Mouse (Mus musculus) spleen, adult 12 weeks (tissue): Measurements from ENCODE around the gene Anapc16.

Experiments used
- DNase-seq: peaks from one replicate; pipeline ENCODE4 v3.0.0; 2022; ENCODE audit warnings: low spot score

Anapc16 gene

GRCm38 (mm10) chr10:60002673-60003212 lies at the start of gene Anapc16, which contains the start of gene Ascc1:
TSS of gene Anapc16 (minus strand) at chr10:60003135.
TSS of gene Ascc1 (plus strand) at chr10:60002805.
- DNase-seq, result peak; percentile 94

DNA sequence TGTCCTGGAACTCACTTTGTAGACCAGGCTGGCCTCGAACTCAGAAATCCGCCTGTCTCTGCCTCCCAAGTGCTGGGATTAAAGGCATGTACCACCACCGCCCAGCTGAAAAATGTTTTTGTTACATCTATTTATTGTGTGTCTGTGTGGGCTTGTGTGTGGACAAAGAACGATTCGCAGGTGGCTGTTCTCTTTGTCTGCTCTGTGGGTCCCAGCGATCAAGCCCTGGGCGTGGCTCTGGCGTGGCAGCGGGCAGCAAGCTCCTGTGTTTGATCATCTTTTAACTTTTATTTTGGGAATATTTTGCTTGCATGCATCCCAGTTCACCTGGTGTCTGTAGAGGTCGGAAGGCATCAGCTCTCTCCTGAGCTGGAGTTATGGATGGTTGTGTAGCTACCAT lies 47.6 kb upstream of the Anapc16 start:
- DNase-seq, result no peak

DNA sequence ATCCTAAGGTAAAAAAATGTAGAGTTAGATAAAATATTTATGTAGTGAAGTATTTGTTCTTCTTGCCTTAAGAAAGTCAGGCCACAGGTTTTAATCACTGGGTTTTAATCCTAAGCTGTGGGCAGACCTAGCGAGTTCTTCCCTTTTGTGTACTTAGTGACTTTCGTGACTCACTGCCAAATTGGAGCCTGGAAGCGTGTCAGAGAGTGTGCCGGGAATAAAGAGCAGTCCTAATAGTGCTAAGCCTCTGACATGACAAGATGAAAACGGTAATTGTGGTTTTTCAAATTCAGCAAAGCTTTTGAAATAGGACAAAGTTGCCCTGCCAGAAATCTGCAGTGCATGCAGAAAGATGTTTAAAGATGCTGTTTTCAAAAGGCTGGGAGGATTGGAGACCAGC lies 43.8 kb upstream of the Anapc16 start:
- no peak for DNase-seq

DNA sequence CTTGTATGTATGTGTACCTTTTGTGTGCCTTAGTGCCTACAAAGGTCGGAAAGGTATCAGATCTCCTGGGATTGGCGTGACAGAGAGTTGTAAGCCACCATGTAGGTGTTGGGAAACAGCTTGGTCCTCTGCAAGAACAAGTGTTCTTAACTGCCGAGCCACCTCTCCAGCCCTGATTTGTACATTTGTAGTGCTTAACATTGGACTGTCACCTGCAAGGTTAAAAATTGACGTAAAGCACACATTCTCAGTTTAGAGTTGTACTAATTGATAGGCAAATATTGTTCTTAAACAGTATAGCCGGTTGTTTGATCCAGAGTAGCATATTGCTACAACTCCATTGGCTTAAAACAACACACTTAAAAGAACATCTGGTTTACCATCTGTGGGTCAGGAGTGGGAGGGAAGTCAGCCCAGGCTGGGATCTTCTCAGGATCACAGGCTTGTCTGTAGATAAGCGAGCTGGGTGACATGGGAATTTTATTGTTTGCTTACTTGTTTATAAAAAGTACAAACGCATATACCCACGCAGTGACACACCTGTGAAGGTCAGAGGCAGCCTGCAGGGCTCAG lies 39.5 kb upstream of the Anapc16 start:
- DNase-seq, result no peak

- no peak for DNase-seq
Measured at GRCm38 (mm10) chr10:60035744-60036143, 32.8 kb upstream of the Anapc16 start.

GRCm38 (mm10) chr10:60034621-60035020 lies 31.7 kb upstream of the Anapc16 start:
- DNase-seq, result no peak

- DNase-seq, result no peak
Measured at GRCm38 (mm10) chr10:60033064-60033463, 30.1 kb upstream of the Anapc16 start.

DNA sequence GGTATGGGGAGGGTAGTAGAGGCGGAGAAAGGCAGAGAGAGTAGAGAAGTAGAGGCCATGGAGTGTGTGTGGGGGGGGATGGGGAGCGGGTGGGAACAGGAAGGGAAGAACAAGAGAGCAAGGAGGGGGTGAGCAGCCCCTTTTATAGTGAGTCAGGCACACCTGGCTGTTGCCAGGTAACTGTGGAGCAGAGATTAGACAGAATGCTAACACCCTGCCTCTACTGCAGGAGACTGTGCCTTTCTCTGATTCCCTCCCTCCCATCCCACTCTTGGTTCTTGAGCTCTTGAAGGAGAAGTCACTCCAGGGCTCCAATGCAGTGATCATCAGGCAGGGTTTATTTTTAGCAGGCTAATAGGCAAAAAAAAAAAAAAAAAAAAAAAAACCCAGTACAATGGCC lies 29.7 kb upstream of the Anapc16 start:
- DNase-seq, result no peak

DNA sequence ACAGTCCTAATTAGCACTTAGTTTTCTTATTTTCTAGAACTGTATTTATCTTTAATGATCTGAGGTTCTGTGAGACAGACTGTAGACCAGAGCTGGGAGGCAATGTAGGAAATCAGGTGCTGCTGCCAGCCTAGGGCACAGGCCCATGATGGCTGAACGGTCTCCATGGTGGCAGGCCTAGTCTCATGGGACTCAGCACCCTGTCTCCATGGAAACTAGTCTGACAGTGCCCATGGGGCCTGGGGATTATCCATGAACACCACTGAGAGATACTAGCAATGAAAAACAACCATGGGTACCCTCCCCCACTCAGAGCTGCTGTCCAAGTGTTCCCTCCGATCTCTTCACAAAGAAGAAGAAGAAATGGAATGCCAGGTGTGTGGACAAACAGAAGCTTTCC lies 29.1 kb upstream of the Anapc16 start:
- DNase-seq, result no peak

- DNase-seq, result no peak
Measured at GRCm38 (mm10) chr10:60031562-60031961, 28.6 kb upstream of the Anapc16 start.

DNA sequence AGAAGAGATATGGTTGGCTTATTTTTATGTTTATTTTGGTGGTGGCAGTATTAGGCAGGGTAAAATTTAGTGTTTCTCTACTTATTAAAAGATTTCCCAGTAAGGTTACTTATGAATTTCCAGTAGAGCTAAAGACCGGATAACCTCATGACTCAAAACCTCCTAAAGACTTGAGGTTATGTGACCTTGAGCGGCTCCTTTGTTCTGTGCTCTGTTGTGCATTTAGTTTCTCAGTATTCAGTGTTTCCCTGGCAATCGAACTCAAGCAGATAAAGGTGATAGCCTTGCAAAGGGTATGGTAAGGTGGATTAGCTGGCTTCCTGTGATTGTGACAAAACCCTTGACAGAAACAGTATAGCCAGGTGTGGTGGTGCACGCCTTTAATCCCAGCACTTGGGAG lies 26.5 kb upstream of the Anapc16 start:
- no peak for DNase-seq

- no peak for DNase-seq
Measured at GRCm38 (mm10) chr10:60028979-60029378, 26.0 kb upstream of the Anapc16 start.

DNA sequence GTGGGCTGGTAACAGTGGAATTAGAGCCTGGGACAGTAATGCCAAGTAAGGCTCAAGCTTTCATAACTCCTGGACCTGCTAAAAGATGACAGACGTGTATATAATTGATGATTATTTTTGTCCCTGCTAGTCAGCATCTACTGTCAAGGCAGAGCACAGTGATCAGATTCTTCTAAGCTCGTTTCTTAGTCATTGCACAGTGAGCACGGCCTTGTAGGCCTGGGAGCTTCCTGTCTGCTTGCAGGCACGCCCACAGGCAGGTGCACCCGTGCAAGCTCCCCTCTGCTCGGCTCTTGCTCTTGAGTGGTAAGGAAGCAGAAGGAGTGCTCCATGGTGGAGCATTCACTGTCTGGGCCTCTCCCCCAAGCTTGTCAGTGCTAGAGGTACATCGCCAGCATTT lies 25.2 kb upstream of the Anapc16 start:
- no peak for DNase-seq

DNA sequence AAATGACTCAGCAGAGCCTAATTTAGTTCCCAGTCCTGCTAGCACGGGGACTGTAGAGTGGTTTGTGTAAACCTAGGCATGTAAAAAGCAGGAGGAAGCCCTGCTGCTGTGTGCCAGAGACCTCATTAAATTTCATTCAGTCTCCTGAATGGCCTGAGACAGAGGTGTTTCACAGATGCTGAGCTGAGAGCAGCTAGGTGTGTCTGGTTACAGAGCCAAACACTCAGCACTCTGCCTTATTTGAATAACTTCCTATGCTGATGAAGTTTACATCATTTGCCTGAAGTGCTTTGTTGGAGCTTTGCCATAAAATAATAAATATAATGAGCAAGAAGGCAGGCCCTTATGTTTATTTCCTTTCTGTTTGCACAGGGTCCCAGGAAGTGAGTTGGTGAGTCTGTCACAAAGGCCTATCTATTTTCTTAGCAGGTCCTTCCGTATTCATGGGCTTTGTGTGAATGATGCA lies 24.7 kb upstream of the Anapc16 start:
- DNase-seq, result no peak

GRCm38 (mm10) chr10:60026759-60027395 lies 23.9 kb upstream of the Anapc16 start:
- DNase-seq, result no peak

- no peak for DNase-seq
Measured at GRCm38 (mm10) chr10:60023751-60024150, 20.8 kb upstream of the Anapc16 start.

DNA sequence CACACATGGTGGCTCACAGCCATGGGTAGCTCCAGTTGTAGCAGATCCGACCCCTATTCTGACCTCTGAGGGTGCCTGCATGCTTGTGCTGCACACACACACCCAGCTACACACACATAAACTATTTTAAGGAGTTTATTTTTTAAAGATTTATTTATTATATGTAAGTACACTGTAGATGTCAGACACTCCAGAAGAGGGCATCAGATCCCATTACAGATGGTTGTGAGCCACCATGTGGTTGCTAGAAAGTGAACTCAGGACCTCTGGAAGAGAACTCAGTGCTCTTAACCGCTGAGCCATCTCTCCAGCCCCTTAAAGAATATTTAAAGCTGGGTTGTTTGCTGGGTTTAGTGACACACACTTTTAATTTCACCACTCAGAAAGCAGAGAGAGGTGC lies 16.4 kb upstream of the Anapc16 start:
- no peak for DNase-seq

DNA sequence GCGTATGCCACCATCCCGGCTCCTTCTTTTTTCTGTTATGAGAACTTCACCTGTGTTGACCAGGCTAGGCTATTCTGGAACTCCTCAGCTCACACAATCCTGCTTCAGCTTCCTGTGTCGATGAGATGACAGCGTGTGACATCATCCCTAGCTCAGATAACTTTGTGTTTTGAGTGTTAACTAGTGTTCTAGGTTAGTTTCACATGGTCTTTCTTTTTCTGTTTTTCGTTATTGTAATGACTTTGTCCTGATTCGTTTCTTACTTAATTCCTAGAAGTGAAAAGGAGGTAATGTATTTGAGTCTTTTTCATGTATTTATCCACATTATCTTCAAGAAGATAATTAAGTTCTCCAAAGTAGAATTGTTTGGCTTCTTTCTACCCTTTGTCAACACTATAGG lies 13.3 kb upstream of the Anapc16 start:
- no peak for DNase-seq

GRCm38 (mm10) chr10:60009115-60009514 lies 6.2 kb upstream of the Anapc16 start:
- DNase-seq, result no peak

- peak; percentile 37 for DNase-seq
Measured at GRCm38 (mm10) chr10:60005264-60005663, 2.3 kb upstream of the Anapc16 start.

DNA sequence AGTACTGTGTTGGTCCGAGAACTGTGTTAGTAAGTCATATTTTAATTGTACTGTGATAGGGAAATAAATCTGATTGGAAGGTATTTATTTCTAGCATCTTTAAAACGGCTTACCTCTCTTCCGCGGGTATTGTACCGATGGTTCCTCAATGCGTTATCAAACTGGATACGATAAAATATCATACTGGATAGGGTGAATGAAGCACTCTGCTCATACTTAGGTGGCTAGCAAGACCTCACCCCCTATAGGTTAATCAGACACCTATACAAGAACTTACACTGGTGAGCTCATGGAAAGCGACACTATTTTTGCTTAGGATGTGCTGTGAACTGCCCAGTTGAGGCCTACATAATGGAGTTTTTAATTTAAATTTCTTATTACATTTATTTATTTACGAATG lies 912 bp upstream of the Anapc16 start:
- DNase-seq, result no peak

GRCm38 (mm10) chr10:60003213-60003752 lies 348 bp upstream of the Anapc16 start:
- no peak for DNase-seq

GRCm38 (mm10) chr10:60002203-60002602 lies 732 bp downstream of the Anapc16 start:
- peak; percentile 18 for DNase-seq
